Mouse (Mus musculus) cerebellum, adult 2 months (tissue): ENCODE data around the gene Phf24. TPM values are rescaled to one million over a fixed set of nuclear protein-coding genes. Genes with fewer than 3 reads are reported as not detected.

ENCODE experiments used
- DNase-seq, 2 experiments: peaks; one replicate each; pipeline ENCODE4 v3.0.0; 2021
- H3K27ac ChIP-seq: fragments of 200-500 bp; 2 replicates; pipeline ENCODE4 v1.5.1; 2012; ENCODE audit warnings: low read length, control low read depth, inconsistent platforms; ENCODE audit not compliant: insufficient read depth
- H3K27me3 ChIP-seq: fragments of 200-500 bp; 2 replicates; pipeline ENCODE4 v1.6.1; 2012; ENCODE audit warnings: inconsistent platforms, mild to moderate bottlenecking, low read length, moderate library complexity; ENCODE audit not compliant: control insufficient read depth, insufficient read depth
- H3K4me1 ChIP-seq: fragments of 200-500 bp; 2 replicates; pipeline ENCODE4 v1.6.1; 2011; ENCODE audit warnings: low read length; ENCODE audit not compliant: control insufficient read depth, insufficient read depth
- H3K4me3 ChIP-seq: fragments of 200-500 bp; replicated peaks from 2 replicates; pipeline ENCODE3; 2011; ENCODE audit warnings: mild to moderate bottlenecking, low read depth, low read length, control low read depth; ENCODE audit not compliant: insufficient read depth
- CTCF ChIP-seq: fragments of 200-500 bp; IDR thresholded peaks from 2 replicates; pipeline ENCODE4 v1.5.1; 2011; ENCODE audit warnings: low read depth, mild to moderate bottlenecking, control low read depth, low read length, moderate library complexity, borderline replicate concordance; ENCODE audit not compliant: insufficient read depth
- POLR2A ChIP-seq: fragments of 200-500 bp; IDR thresholded peaks from 2 replicates; pipeline ENCODE4 v1.6.1; 2011; ENCODE audit warnings: low read length, control low read depth, borderline replicate concordance; ENCODE audit not compliant: insufficient read depth
- WGBS: fragments of 180-500 bp; shearing (Covaris S2); methylation state at CpG from one replicate; pipeline ENCODE4 v1.1.7; 2018; 5-methylcytosine and 5-hydroxymethylcytosine counted together
- polyA plus RNA-seq: library from polyadenylated mRNA; depleted of rRNA; stranded (reverse); fragments of >200 nt; gene quantifications from 2 replicates; pipeline ENCODE4 v1.2.3, GENCODE M21; 2012

Gene Phf24
- polyA plus RNA-seq, 1 experiment, result 84.1 TPM

GRCm38 (mm10) chr4:42902174-42902573, 14.3 kb upstream of the Phf24 start:
- WGBS, result 59% methylated on average over 9 of the region's 9 CpGs
- Histone ChIP-seq H3K27ac (no peak overlapping the region), H3K27me3 (no peaks in the 10 kb centered on the region), H3K4me1 (peaks cover 6% of the 10 kb centered on the region; the same call in 1 of the 2 replicates), H3K4me3 (no peak overlapping the region)
- DNase-seq, result no peak
- TF ChIP-seq POLR2A (no peak), CTCF (peak; percentile 40; the same call in 1 of the 2 replicates)

GRCm38 (mm10) chr4:42902730-42903129, 13.7 kb upstream of the Phf24 start:
- Histone ChIP-seq H3K27ac (no peak overlapping the region), H3K4me3 (no peak overlapping the region), H3K27me3 (no peaks in the 10 kb centered on the region), H3K4me1 (peaks cover 6% of the 10 kb centered on the region; the same call in 1 of the 2 replicates)
- 86% methylated on average over 5 of the region's 5 CpGs for WGBS
- peak in 1 of 2 experiments; percentile 39 for DNase-seq
- TF ChIP-seq POLR2A (no peak), CTCF (no peak)

GRCm38 (mm10) chr4:42903942-42904341, 12.5 kb upstream of the Phf24 start:
- H3K4me3 ChIP-seq, result no peak overlapping the region
- DNase-seq, result no peak
- peaks cover 6% of the 10 kb centered on the region; the same call in 1 of the 2 replicates for H3K4me1 ChIP-seq
- H3K27me3 ChIP-seq, result no peaks in the 10 kb centered on the region
- 80% methylated on average over 1 of the region's 1 CpGs for WGBS
- H3K27ac ChIP-seq, result no peak overlapping the region
- TF ChIP-seq CTCF (no peak), POLR2A (no peak)

- TF ChIP-seq POLR2A (no peak), CTCF (no peak)
- WGBS, result 92% methylated on average over 3 of the region's 3 CpGs
- no peak for DNase-seq
- Histone ChIP-seq H3K4me3 (no peak overlapping the region), H3K4me1 (peaks cover 6% of the 10 kb centered on the region; the same call in 1 of the 2 replicates), H3K27me3 (no peaks in the 10 kb centered on the region), H3K27ac (no peak overlapping the region)
Measured at GRCm38 (mm10) chr4:42904523-42904922, 11.9 kb upstream of the Phf24 start.

GRCm38 (mm10) chr4:42904966-42905365, 11.5 kb upstream of the Phf24 start:
- H3K4me1 ChIP-seq, result peaks cover 6% of the 10 kb centered on the region; the same call in 1 of the 2 replicates
- H3K4me3 ChIP-seq, result no peak overlapping the region
- TF ChIP-seq POLR2A (no peak), CTCF (no peak)
- no peaks in the 10 kb centered on the region for H3K27me3 ChIP-seq
- H3K27ac ChIP-seq, result no peak overlapping the region
- DNase-seq, result no peak
- WGBS, result 73% methylated on average over 6 of the region's 6 CpGs

GRCm38 (mm10) chr4:42913391-42913790, 3.1 kb upstream of the Phf24 start:
- Histone ChIP-seq H3K27me3 (no peaks in the 10 kb centered on the region), H3K27ac (no peak overlapping the region), H3K4me3 (no peak overlapping the region), H3K4me1 (no peaks in the 10 kb centered on the region)
- no peak for DNase-seq
- 71% methylated on average over 10 of the region's 10 CpGs for WGBS
- TF ChIP-seq CTCF (no peak), POLR2A (no peak)

- Histone ChIP-seq H3K27me3 (no peaks in the 10 kb centered on the region), H3K27ac (no peak overlapping the region), H3K4me3 (no peak overlapping the region), H3K4me1 (no peaks in the 10 kb centered on the region)
- DNase-seq, result no peak
- TF ChIP-seq POLR2A, result no peak
- TF ChIP-seq CTCF, result no peak
- WGBS, result 89% methylated on average over 12 of the region's 12 CpGs
Measured at GRCm38 (mm10) chr4:42915311-42915710, 1.1 kb upstream of the Phf24 start.

GRCm38 (mm10) chr4:42915966-42916365, 494 bp upstream of the Phf24 start:
- TF ChIP-seq CTCF (no peak), POLR2A (no peak)
- Histone ChIP-seq H3K27me3 (no peaks in the 10 kb centered on the region), H3K27ac (no peak overlapping the region), H3K4me1 (no peaks in the 10 kb centered on the region), H3K4me3 (no peak overlapping the region)
- no peak for DNase-seq
- 96% methylated on average over 1 of the region's 1 CpGs for WGBS
